Mouse (Mus musculus) A20 (cell line): Measurements from ENCODE around the gene Lhcgr.
A peak's percentile ranks its signal among the peaks of the same experiment; 100 is the strongest.
"Not testable (repeated sequence)": the region's sequence is repeated elsewhere in the genome, so short reads cannot be mapped to it uniquely, and the experiment has no call there.

Experiments used
- DNase-seq: peaks from one replicate; pipeline ENCODE4 v3.0.0-alpha.2; 2011; ENCODE audit warnings: low read depth, low spot score

The Lhcgr gene

GRCm38 (mm10) chr17:88791440-88792152 is at the start of gene Lhcgr:
TSS of gene Lhcgr (minus strand) at chr17:88791990.
- no peak for DNase-seq

- no peak for DNase-seq
These were observed 25.8 kb upstream of the Lhcgr start for GRCm38 (mm10) chr17:88817601-88818000.

GRCm38 (mm10) chr17:88812943-88813342 is 21.2 kb upstream of the Lhcgr start:
- not testable (repeated sequence) for DNase-seq

- no peak for DNase-seq
These were observed 19.0 kb upstream of the Lhcgr start for GRCm38 (mm10) chr17:88810807-88811206.

- DNase-seq: no peak
These were observed 14.6 kb upstream of the Lhcgr start for GRCm38 (mm10) chr17:88806421-88806820.

GRCm38 (mm10) chr17:88803441-88803840 is 11.7 kb upstream of the Lhcgr start:
- no peak for DNase-seq

GRCm38 (mm10) chr17:88790680-88791079 is 1.1 kb downstream of the Lhcgr start:
- DNase-seq: no peak

- DNase-seq: no peak
These were observed 3.4 kb downstream of the Lhcgr start for GRCm38 (mm10) chr17:88788392-88788791.

GRCm38 (mm10) chr17:88786881-88787280 is 4.9 kb downstream of the Lhcgr start:
- DNase-seq: no peak

GRCm38 (mm10) chr17:88786385-88786784 is 5.4 kb downstream of the Lhcgr start:
- no peak for DNase-seq

GRCm38 (mm10) chr17:88779148-88779547 is 12.6 kb downstream of the Lhcgr start:
- DNase-seq: no peak

- no peak for DNase-seq
These were observed 17.7 kb downstream of the Lhcgr start for GRCm38 (mm10) chr17:88774103-88774526.

- no peak for DNase-seq
These were observed 21.7 kb downstream of the Lhcgr start for GRCm38 (mm10) chr17:88770081-88770480.

- DNase-seq: no peak
These were observed 22.4 kb downstream of the Lhcgr start for GRCm38 (mm10) chr17:88769283-88769859.

GRCm38 (mm10) chr17:88766857-88767256 is 24.9 kb downstream of the Lhcgr start:
- no peak for DNase-seq

- no peak for DNase-seq
These were observed 27.7 kb downstream of the Lhcgr start for GRCm38 (mm10) chr17:88764136-88764485.

GRCm38 (mm10) chr17:88763396-88764135 is 28.2 kb downstream of the Lhcgr start:
- DNase-seq: no peak

GRCm38 (mm10) chr17:88758003-88758437 is 33.8 kb downstream of the Lhcgr start:
- DNase-seq: no peak

- no peak for DNase-seq
These were observed 36.0 kb downstream of the Lhcgr start for GRCm38 (mm10) chr17:88755776-88756175.

- DNase-seq: no peak
These were observed 38.3 kb downstream of the Lhcgr start for GRCm38 (mm10) chr17:88753472-88753857.

GRCm38 (mm10) chr17:88752827-88753471 is 38.8 kb downstream of the Lhcgr start:
- peak; percentile 25 for DNase-seq

- no peak for DNase-seq
These were observed 42.1 kb downstream of the Lhcgr start for GRCm38 (mm10) chr17:88749646-88750045.
